Comparison of ENCODE assay signal across 9 mouse cellular contexts in the genomic region with DNA sequence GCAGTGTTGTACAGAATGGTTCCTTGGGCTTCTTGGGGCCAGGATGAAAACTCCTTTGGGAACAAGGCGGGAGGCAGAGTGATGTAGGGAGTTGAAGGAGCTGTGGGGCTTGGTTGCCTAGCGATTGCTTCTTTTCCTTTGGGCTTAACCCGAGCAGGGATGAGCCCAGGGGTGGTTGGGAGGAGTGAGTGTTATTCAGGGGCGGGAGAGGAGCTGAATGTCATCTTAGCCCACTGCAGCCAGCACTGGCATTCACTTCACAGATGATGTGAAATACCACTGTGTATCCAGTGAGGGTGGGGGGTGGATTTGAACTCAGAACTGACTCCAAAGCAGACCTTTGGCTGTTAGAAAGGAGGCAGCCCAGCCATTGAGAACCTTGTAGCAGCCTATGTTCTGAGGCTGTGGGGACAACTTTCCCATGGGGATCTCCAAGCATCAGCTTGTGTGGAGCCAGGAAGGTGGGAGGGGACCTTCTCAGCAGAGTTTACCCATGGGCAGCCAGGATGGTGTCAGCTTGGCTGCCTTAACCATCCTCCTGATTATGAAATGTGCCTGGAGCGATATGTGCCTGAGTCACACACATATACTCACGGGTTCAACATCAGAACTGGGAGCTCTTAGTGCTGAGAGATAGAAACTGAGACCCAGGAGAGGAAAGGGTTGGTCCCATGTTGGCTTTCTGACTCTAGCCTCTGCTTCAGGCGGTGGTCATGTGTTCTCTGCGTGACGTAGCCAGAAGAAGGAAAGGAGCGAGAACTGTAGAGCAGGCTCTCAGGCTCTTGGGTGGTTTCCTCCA. TPM values are rescaled to one million over a fixed set of nuclear protein-coding genes. Genes with fewer than 3 reads are reported as not detected.
A peak's percentile ranks its signal among the peaks of the same experiment; 100 is the strongest.
DNase-seq lines count a peak whose midpoint lies in the region; ATAC-seq and TF ChIP-seq lines count a peak whose summit lies in the region.
"Had no signal": no experiment of that assay in that cellular context is flagged by ENCODE, and none has a peak within 500 bp of the region (broad histone marks: within the 10 kb centered on the region; RNA-seq: fewer than 3 reads in every experiment).

No protein-coding gene starts in this region.

- H3K9me3 ChIP-seq in erythroblast, embryonic 14.5 days (ENCODE audit: control insufficient read depth, low read length): no peaks in the 10 kb centered on the region
- no peaks in the 10 kb centered on the region for H3K9me3 ChIP-seq in CH12.LX (replicated peaks; ENCODE audit: low read length)
- H3K9me3 ChIP-seq in forebrain, embryonic 12.5 days: no peaks in the 10 kb centered on the region
- H3K9me3 ChIP-seq in liver, embryonic 15.5 days (replicated peaks): no peaks in the 10 kb centered on the region

- in situ Hi-C loops in CH12.LX (cut with MboI; ENCODE audit: low pct_ligation_motif_present, low pct_unique_long_range_greater_than_20kb, low sequenced_read_pairs): loop anchor here (5.0 to 25.0 kb wide), 3 partner anchors 167 to 502 kb away; partner anchors contain the start of genes Dcaf8 and Vangl2

- no peaks in the 10 kb centered on the region for H3K27me3 ChIP-seq in erythroblast, embryonic 14.5 days (ENCODE audit: control insufficient read depth)
- no peaks in the 10 kb centered on the region for H3K27me3 ChIP-seq in CH12.LX (replicated peaks)
- H3K27me3 ChIP-seq in forebrain, embryonic 12.5 days: no peaks in the 10 kb centered on the region
- no peaks in the 10 kb centered on the region for H3K27me3 ChIP-seq in liver, embryonic 15.5 days

- no peak for DNase-seq in CH12.LX (ENCODE audit: extremely low read depth)
- no peak for DNase-seq in ovary, adult 18-20 months (ENCODE audit: low spot score)
- no peak for DNase-seq in kidney, adult 11 months
- no peak for DNase-seq in natural killer cell, adult 2 months (ENCODE audit: low spot score in 2 of 2)

- no peak overlapping the region for H3K9ac ChIP-seq in CH12.LX (ENCODE audit: insufficient read depth, low read depth)
- peak overlapping the region; percentile 85 for H3K9ac ChIP-seq in forebrain, embryonic 12.5 days
- H3K9ac ChIP-seq in liver, embryonic 15.5 days: no peak overlapping the region

- 64% methylated on average over 10 of the region's 10 CpGs for WGBS in forebrain, embryonic 12.5 days
- WGBS in liver, embryonic 15.5 days (ENCODE audit: insufficient replicate concordance): 69% methylated on average over 10 of the region's 10 CpGs

- H3K4me2 ChIP-seq in CH12.LX (ENCODE audit: insufficient read depth, low read depth, poor library complexity, severe bottlenecking): 0 out of 2 replicates have a peak overlapping the region, but pooled peaks have one; percentile 76
- peak overlapping the region; percentile 82 for H3K4me2 ChIP-seq in forebrain, embryonic 12.5 days
- H3K4me2 ChIP-seq in liver, embryonic 15.5 days: peak overlapping the region; percentile 90

- no peak for TF ChIP-seq CTCF in CH12.LX (conservative IDR thresholded peaks at IDR 0.05 in 1 of 2, IDR thresholded peaks at IDR 0.05 in 1 of 2; ENCODE audit: low read depth in 2 of 2, low read length in 2 of 2)

- H3K36me3 ChIP-seq in erythroblast, embryonic 14.5 days (ENCODE audit: control insufficient read depth): peaks cover 23% of the 10 kb centered on the region
- H3K36me3 ChIP-seq in CH12.LX (replicated peaks in 1 of 2; ENCODE audit: control insufficient read depth in 1 of 2, insufficient read depth in 1 of 2, low read length in 1 of 2): peaks cover 14 to 28% of the 10 kb centered on the region in 2 experiments
- H3K36me3 ChIP-seq in forebrain, embryonic 12.5 days (replicated peaks): peaks cover 28% of the 10 kb centered on the region
- H3K36me3 ChIP-seq in liver, embryonic 15.5 days (replicated peaks): peaks cover 19% of the 10 kb centered on the region

- peak overlapping the region; percentile 82 for H3K4me3 ChIP-seq in erythroblast, embryonic 14.5 days (replicated peaks)
- H3K4me3 ChIP-seq in CH12.LX (replicated peaks in 1 of 3; ENCODE audit: low read depth in 2 of 3, low read length in 2 of 3, poor library complexity in 1 of 3): no peak overlapping the region
- peak overlapping the region; percentile 83 for H3K4me3 ChIP-seq in forebrain, embryonic 12.5 days (replicated peaks)
- peak overlapping the region; percentile 75; the same call in 1 of the 2 replicates for H3K4me3 ChIP-seq in liver, embryonic 15.5 days (replicated peaks)

- dilution Hi-C loops in CH12.LX (cut with MboI; ENCODE audit: extremely low pct_ligation_motif_present, extremely low pct_unique_long_range_greater_than_20kb, low sequenced_read_pairs): no loop called here

- no peaks in the 10 kb centered on the region for H3K79me2 ChIP-seq in CH12.LX (replicated peaks; ENCODE audit: control insufficient read depth, extremely low read depth, insufficient read depth, poor library complexity, severe bottlenecking)

- H3K4me1 ChIP-seq in erythroblast, embryonic 14.5 days (ENCODE audit: control insufficient read depth): peaks cover 51% of the 10 kb centered on the region
- H3K4me1 ChIP-seq in CH12.LX (ENCODE audit: control insufficient read depth in 1 of 2, insufficient read depth in 2 of 2): peaks cover 3 to 58% of the 10 kb centered on the region in 2 experiments; a peak in 3 of 4 replicates
- H3K4me1 ChIP-seq in forebrain, embryonic 12.5 days: peaks cover 87% of the 10 kb centered on the region
- H3K4me1 ChIP-seq in liver, embryonic 15.5 days (replicated peaks): peaks cover 50% of the 10 kb centered on the region

- TF ChIP-seq RAD21 in CH12.LX (IDR thresholded peaks at IDR 0.05; ENCODE audit: low read depth, low read length): no peak

- no peak for ATAC-seq in erythroblast, adult 5-6 weeks (replicated peaks; ENCODE audit: low FRiP score, poor library complexity, severe bottlenecking)
- ATAC-seq in forebrain, embryonic 12.5 days (ENCODE audit: low FRiP score): no peak
- no peak for ATAC-seq in liver, embryonic 15.5 days (ENCODE audit: insufficient read depth)

- no peak for TF ChIP-seq POLR2A in CH12.LX (IDR thresholded peaks at IDR 0.05; ENCODE audit: low read depth, low read length)

- no peak for TF ChIP-seq EP300 in CH12.LX (IDR thresholded peaks at IDR 0.05; ENCODE audit: low read length)

- no peak overlapping the region for H3K27ac ChIP-seq in CH12.LX (ENCODE audit: insufficient read depth, low read depth)
- H3K27ac ChIP-seq in forebrain, embryonic 12.5 days: peak overlapping the region; percentile 88
- H3K27ac ChIP-seq in liver, embryonic 15.5 days (replicated peaks): no peak overlapping the region

TF ChIP-seq in CH12.LX, 34 proteins besides CTCF, POLR2A, EP300 and RAD21:
- TF ChIP-seq RCOR1 (conservative IDR thresholded peaks at IDR 0.05; ENCODE audit: low read depth, low read length) (no peak), HCFC1 (IDR thresholded peaks at IDR 0.05; ENCODE audit: low read depth, low read length) (no peak), UBTF (IDR thresholded peaks at IDR 0.05; ENCODE audit: low read depth, low read length) (no peak)

RNA-seq across cellular contexts. Expression of gene Kcnj9, which starts 15.3 kb away (rescaled TPM):
- polyA plus RNA-seq in erythroblast, embryonic 14.5 days (2012): 0.01 TPM in 1 of 2 replicates, not detected in the other
- total RNA-seq in erythroblast, adult 5-6 weeks (2015; ENCODE audit: low replicate concordance): not detected in 2 replicates
- 2.1 TPM in 1 of 2 replicates, not detected in the other for total RNA-seq in erythroblast, adult 5-6 weeks (2017; ENCODE audit: low replicate concordance)
- total RNA-seq in CH12.LX (2012; rRNA removed) (0.04 TPM in 1 of 2 replicates, not detected in the other), CH12.LX (2014; rRNA removed) (not detected in 2 replicates)
- polyA plus RNA-seq in CH12.LX (2012; ENCODE audit: insufficient read length, low read depth): 0.07 and 0.10 TPM in 2 replicates
- polyA plus RNA-seq in forebrain, embryonic 12.5 days (2016; fragmentation: Nextera tagmentation; extraction: Ambion mirVana): 2.5 and 2.8 TPM in 2 replicates
- 0.03 TPM in 1 of 2 replicates, not detected in the other for polyA plus RNA-seq in liver, embryonic 15.5 days (2015; fragmentation: Nextera tagmentation; extraction: Ambion mirVana)
- polyA plus RNA-seq: small intestine, adult 2 months had no signal

RNA-seq across cellular contexts. Expression of gene Atp1a2, which starts 15.9 kb away (rescaled TPM):
- polyA plus RNA-seq in erythroblast, embryonic 14.5 days (2012): not detected in 2 replicates
- total RNA-seq in erythroblast, adult 5-6 weeks (2015; ENCODE audit: low replicate concordance): not detected in 2 replicates
- total RNA-seq in erythroblast, adult 5-6 weeks (2017; ENCODE audit: low replicate concordance): not detected in 2 replicates
- total RNA-seq in CH12.LX (2012; rRNA removed): 0.13 and 0.21 TPM in 2 replicates
- total RNA-seq in CH12.LX (2014; rRNA removed): 0.03 and 0.07 TPM in 2 replicates
- 0.23 and 0.33 TPM in 2 replicates for polyA plus RNA-seq in CH12.LX (2012; ENCODE audit: insufficient read length, low read depth)
- polyA plus RNA-seq in forebrain, embryonic 12.5 days (2016; fragmentation: Nextera tagmentation; extraction: Ambion mirVana): 9.5 and 10.8 TPM in 2 replicates
- polyA plus RNA-seq in liver, embryonic 15.5 days (2015; fragmentation: Nextera tagmentation; extraction: Ambion mirVana): 0.39 and 0.40 TPM in 2 replicates

RNA-seq across cellular contexts. Expression of gene Kcnj10, which starts 27.2 kb away (rescaled TPM):
- 0.01 TPM in 1 of 2 replicates, not detected in the other for polyA plus RNA-seq in erythroblast, embryonic 14.5 days (2012)
- total RNA-seq in erythroblast, adult 5-6 weeks (2015; ENCODE audit: low replicate concordance): 5.6 and 11.7 TPM in 2 replicates
- total RNA-seq in erythroblast, adult 5-6 weeks (2017; ENCODE audit: low replicate concordance): 0.85 and 2.8 TPM in 2 replicates
- total RNA-seq in CH12.LX (2012; rRNA removed): 0.08 and 0.13 TPM in 2 replicates
- not detected in 2 replicates for total RNA-seq in CH12.LX (2014; rRNA removed)
- 0.06 TPM in 1 of 2 replicates, not detected in the other for polyA plus RNA-seq in CH12.LX (2012; ENCODE audit: insufficient read length, low read depth)
- polyA plus RNA-seq in forebrain, embryonic 12.5 days (2016; fragmentation: Nextera tagmentation; extraction: Ambion mirVana): 0.93 and 1.2 TPM in 2 replicates
- polyA plus RNA-seq in liver, embryonic 15.5 days (2015; fragmentation: Nextera tagmentation; extraction: Ambion mirVana): 0.09 and 0.12 TPM in 2 replicates

RNA-seq across cellular contexts. Expression of gene Igsf8, which starts 52.4 kb away (rescaled TPM):
- polyA plus RNA-seq in erythroblast, embryonic 14.5 days (2012): 2.7 and 3.3 TPM in 2 replicates
- total RNA-seq in erythroblast, adult 5-6 weeks (2015; ENCODE audit: low replicate concordance): 1.3 and 6.7 TPM in 2 replicates
- 2.0 and 3.1 TPM in 2 replicates for total RNA-seq in erythroblast, adult 5-6 weeks (2017; ENCODE audit: low replicate concordance)
- total RNA-seq in CH12.LX (2012; rRNA removed) (29.3 and 37.0 TPM in 2 replicates), CH12.LX (2014; rRNA removed) (7.4 and 8.3 TPM in 2 replicates)
- 22.1 and 25.9 TPM in 2 replicates for polyA plus RNA-seq in CH12.LX (2012; ENCODE audit: insufficient read length, low read depth)
- 122 and 127 TPM in 2 replicates for polyA plus RNA-seq in forebrain, embryonic 12.5 days (2016; fragmentation: Nextera tagmentation; extraction: Ambion mirVana)
- 17.9 and 23.1 TPM in 2 replicates for polyA plus RNA-seq in liver, embryonic 15.5 days (2015; fragmentation: Nextera tagmentation; extraction: Ambion mirVana)

RNA-seq across cellular contexts. Expression of gene Atp1a4, which starts 55.6 kb away (rescaled TPM):
- not detected in 2 replicates for polyA plus RNA-seq in erythroblast, embryonic 14.5 days (2012)
- total RNA-seq in erythroblast, adult 5-6 weeks (2015; ENCODE audit: low replicate concordance): not detected in 2 replicates
- not detected in 2 replicates for total RNA-seq in erythroblast, adult 5-6 weeks (2017; ENCODE audit: low replicate concordance)
- total RNA-seq in CH12.LX (2012; rRNA removed) (not detected in 2 replicates), CH12.LX (2014; rRNA removed) (not detected in 2 replicates)
- 0.07 TPM in 1 of 2 replicates, not detected in the other for polyA plus RNA-seq in CH12.LX (2012; ENCODE audit: insufficient read length, low read depth)
- polyA plus RNA-seq in forebrain, embryonic 12.5 days (2016; fragmentation: Nextera tagmentation; extraction: Ambion mirVana): 0.05 and 0.06 TPM in 2 replicates
- 0.02 TPM in 1 of 2 replicates, not detected in the other for polyA plus RNA-seq in liver, embryonic 15.5 days (2015; fragmentation: Nextera tagmentation; extraction: Ambion mirVana)
- polyA plus RNA-seq: small intestine, adult 2 months had no signal

Comparison
In these comparisons a context has a peak if more than half of its experiments do, and no peak if none do; other contexts are left out.
1. H3K4me3 ChIP-seq: peak in erythroblast, embryonic 14.5 days (single experiment), forebrain, embryonic 12.5 days (single experiment) and liver, embryonic 15.5 days (single experiment); none in CH12.LX (0 of 3).
2. Peak in every context shown above with its lines, with median percentiles within 50 percentile points of each other: H3K4me2 ChIP-seq.